Mouse (Mus musculus) bone marrow macrophage, adult 2 months (primary cell): Measurements from ENCODE around the gene Olfr282.

Experiments used
- CTCF ChIP-seq: IDR thresholded peaks from 2 replicates; pipeline ENCODE4 v1.5.1; 2012; ENCODE audit warnings: low read depth, mild to moderate bottlenecking, low read length, moderate library complexity
- POLR2A ChIP-seq: IDR thresholded peaks from 2 replicates; pipeline ENCODE4 v1.6.1; 2012; ENCODE audit warnings: mild to moderate bottlenecking, low read depth, low read length, borderline replicate concordance

GRCm38 (mm10) chr15:98409635-98410034 lies 21.4 kb upstream of the Olfr282 start:
- no peak for TF ChIP-seq CTCF
- TF ChIP-seq POLR2A = no peak
